Mouse (Mus musculus): Measurements from ENCODE around the gene 1700019N19Rik.

GRCm38 (mm10) chr19:58824316-58824715 is 30.1 kb upstream of the 1700019N19Rik start:
- TF ChIP-seq CTCF (IDR thresholded peaks at IDR 0.05) (no peak), EP300 (IDR thresholded peaks at IDR 0.05) (no peak)
